Mouse (Mus musculus) intestine, embryonic 14.5 days (tissue): ENCODE data around the gene Arhgap10. TPM values are rescaled to one million over a fixed set of nuclear protein-coding genes. Genes with fewer than 3 reads are reported as not detected.

Experiments used
- ATAC-seq: fragments of 200-750 bp; cut with Nextera tagmentation; replicated peaks from 2 replicates; pipeline ENCODE4 v1.8.0; 2017; ENCODE audit warnings: low read depth, moderate number of reproducible peaks, moderate TSS enrichment, moderate library complexity; ENCODE audit not compliant: low FRiP score, low TSS enrichment
- DNase-seq: peaks from one replicate; pipeline ENCODE4 v3.0.0-alpha.2; 2018; ENCODE audit warnings: low spot score
- H3K27ac ChIP-seq: fragments of 300-500 bp; sonication (generic); 2 replicates; pipeline ENCODE4 v1.5.1; 2014; ENCODE audit warnings: low read depth, mild to moderate bottlenecking, control low read depth
- H3K27me3 ChIP-seq: fragments of 300-500 bp; sonication (generic); replicated peaks from 2 replicates; pipeline ENCODE4 v1.6.1; 2014; ENCODE audit warnings: low read length, control low read depth; ENCODE audit not compliant: control insufficient read depth, insufficient read depth
- H3K36me3 ChIP-seq: fragments of 300-500 bp; sonication (generic); 2 replicates; pipeline ENCODE4 v1.6.1; 2014; ENCODE audit warnings: low read length, control low read depth; ENCODE audit not compliant: control insufficient read depth, insufficient read depth
- H3K4me1 ChIP-seq: fragments of 300-500 bp; sonication (generic); replicated peaks from 2 replicates; pipeline ENCODE4 v1.6.1; 2014; ENCODE audit warnings: low read length, control low read depth, mixed read lengths; ENCODE audit not compliant: control insufficient read depth, insufficient read depth
- H3K4me2 ChIP-seq: fragments of 300-500 bp; sonication (generic); 2 replicates; pipeline ENCODE4 v1.6.1; 2014; ENCODE audit warnings: low read length
- H3K4me3 ChIP-seq: fragments of 300-500 bp; sonication (generic); 2 replicates; pipeline ENCODE4 v1.5.1; 2014; ENCODE audit warnings: low read depth, low read length, control low read depth, mixed read lengths
- H3K9ac ChIP-seq: fragments of 300-500 bp; sonication (generic); 2 replicates; pipeline ENCODE4 v1.6.1; 2014; ENCODE audit warnings: mild to moderate bottlenecking, low read length
- H3K9me3 ChIP-seq: fragments of 300-500 bp; sonication (generic); 2 replicates; pipeline ENCODE4 v1.6.1; 2016; ENCODE audit warnings: low read length, control low read depth; ENCODE audit not compliant: control insufficient read depth
- WGBS: fragments of 180-500 bp; shearing (Covaris S2); extraction: QIAGEN DNeasy Blood & Tissue Kit; methylation state at CpG from one replicate; pipeline ENCODE4 v1.1.7; 2014; 5-methylcytosine and 5-hydroxymethylcytosine counted together
- polyA plus RNA-seq: library from polyadenylated mRNA; unstranded; fragments of >200 nt; fragmentation: Nextera tagmentation; extraction: Ambion mirVana; gene quantifications from 2 replicates; pipeline ENCODE4 v1.2.1, GENCODE M21; 2014

Gene Arhgap10
- polyA plus RNA-seq, 1 experiment from 2014 or later: 33.6 TPM

DNA sequence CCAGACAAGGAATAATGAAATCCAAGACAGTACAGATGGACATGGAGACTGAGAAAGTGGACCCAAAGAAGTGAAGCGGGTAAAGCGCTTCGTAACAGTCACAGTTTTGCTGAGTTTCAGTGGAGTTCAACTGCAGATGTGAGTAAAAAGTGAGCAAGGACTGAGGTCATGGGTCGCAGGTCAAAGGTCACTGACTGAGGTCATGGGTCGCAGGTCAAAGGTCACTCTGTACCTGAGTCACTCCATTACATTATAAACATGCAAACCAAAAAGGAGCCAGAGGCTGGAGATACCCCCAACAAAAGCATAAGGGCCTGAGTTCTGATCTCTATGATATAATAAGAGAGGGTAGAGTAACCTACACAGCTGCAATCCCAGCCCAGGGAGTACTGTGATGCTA, 43.1 kb downstream of the Arhgap10 start:
- Histone ChIP-seq H3K27ac (no peak overlapping the region), H3K4me2 (no peak overlapping the region), H3K4me3 (no peak overlapping the region), H3K9ac (no peak overlapping the region), H3K36me3 (no peaks in the 10 kb centered on the region), H3K9me3 (no peaks in the 10 kb centered on the region), H3K4me1 (peaks cover 36% of the 10 kb centered on the region), H3K27me3 (no peaks in the 10 kb centered on the region)
- 93% methylated on average over 5 of the region's 5 CpGs for WGBS
- DNase-seq (no peak), ATAC-seq (no peak)

DNA sequence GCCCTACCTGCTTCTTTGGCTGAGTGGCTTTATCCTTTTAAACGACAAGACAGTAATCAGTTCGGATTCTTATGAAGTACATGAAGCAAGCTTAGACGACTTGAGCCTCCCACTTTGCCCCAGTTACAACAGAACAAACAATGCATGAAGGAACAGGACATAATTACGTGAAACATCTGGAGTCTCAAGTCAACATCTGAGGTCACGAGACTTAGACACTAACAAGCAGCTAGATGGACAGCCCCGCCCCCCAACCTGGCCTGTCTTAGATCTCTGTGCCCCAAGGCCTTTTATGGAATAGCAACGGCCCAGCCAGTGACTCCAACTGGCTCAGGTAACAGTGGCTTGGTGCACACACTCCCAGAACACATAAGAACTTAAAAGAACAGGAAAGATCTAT, 44.0 kb downstream of the Arhgap10 start:
- H3K9ac ChIP-seq: no peak overlapping the region
- no peak overlapping the region for H3K4me2 ChIP-seq
- H3K4me3 ChIP-seq: no peak overlapping the region
- DNase-seq (no peak), ATAC-seq (0 out of 2 replicates have a peak, but pooled peaks have one; percentile 16)
- H3K4me1 ChIP-seq: peaks cover 30% of the 10 kb centered on the region
- no peaks in the 10 kb centered on the region for H3K27me3 ChIP-seq
- H3K27ac ChIP-seq: peak overlapping the region; percentile 78
- no peaks in the 10 kb centered on the region for H3K9me3 ChIP-seq
- WGBS: 28% methylated on average over 7 of the region's 7 CpGs
- H3K36me3 ChIP-seq: no peaks in the 10 kb centered on the region

- ATAC-seq: peak; percentile 44; the same call in 1 of the 2 replicates
- peak; percentile 69 for DNase-seq
- Histone ChIP-seq H3K36me3 (no peaks in the 10 kb centered on the region), H3K4me1 (peaks cover 26% of the 10 kb centered on the region), H3K9ac (no peak overlapping the region), H3K4me3 (no peak overlapping the region), H3K27ac (peak overlapping the region; percentile 78), H3K27me3 (no peaks in the 10 kb centered on the region), H3K4me2 (no peak overlapping the region), H3K9me3 (no peaks in the 10 kb centered on the region)
- WGBS: 32% methylated on average over 6 of the region's 6 CpGs
These were observed 44.4 kb downstream of the Arhgap10 start for GRCm38 (mm10) chr8:77473373-77473772.

DNA sequence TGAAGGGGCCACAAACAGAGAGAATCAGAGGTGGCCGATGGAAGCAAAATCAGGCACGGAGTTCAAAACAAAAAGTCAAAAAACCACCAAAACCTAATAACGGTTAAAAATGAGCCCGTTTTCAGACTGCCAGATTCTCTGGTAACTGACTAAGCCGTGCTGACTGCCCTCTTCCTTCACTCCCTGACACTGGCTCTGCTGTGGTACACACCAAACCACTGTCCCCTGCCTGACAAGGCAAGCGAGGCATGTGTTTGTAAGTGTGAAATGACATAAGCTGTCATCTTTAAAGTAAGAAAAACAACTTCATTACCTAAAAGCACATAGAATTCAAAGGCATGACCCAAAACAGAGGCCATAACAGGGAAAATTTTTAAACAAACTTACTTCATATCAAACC, 56.4 kb downstream of the Arhgap10 start:
- Histone ChIP-seq H3K36me3 (no peaks in the 10 kb centered on the region), H3K9me3 (no peaks in the 10 kb centered on the region), H3K27me3 (no peaks in the 10 kb centered on the region), H3K4me2 (no peak overlapping the region), H3K9ac (no peak overlapping the region), H3K27ac (no peak overlapping the region), H3K4me3 (no peak overlapping the region), H3K4me1 (no peaks in the 10 kb centered on the region)
- 88% methylated on average over 6 of the region's 6 CpGs for WGBS
- ATAC-seq (no peak), DNase-seq (no peak)

DNA sequence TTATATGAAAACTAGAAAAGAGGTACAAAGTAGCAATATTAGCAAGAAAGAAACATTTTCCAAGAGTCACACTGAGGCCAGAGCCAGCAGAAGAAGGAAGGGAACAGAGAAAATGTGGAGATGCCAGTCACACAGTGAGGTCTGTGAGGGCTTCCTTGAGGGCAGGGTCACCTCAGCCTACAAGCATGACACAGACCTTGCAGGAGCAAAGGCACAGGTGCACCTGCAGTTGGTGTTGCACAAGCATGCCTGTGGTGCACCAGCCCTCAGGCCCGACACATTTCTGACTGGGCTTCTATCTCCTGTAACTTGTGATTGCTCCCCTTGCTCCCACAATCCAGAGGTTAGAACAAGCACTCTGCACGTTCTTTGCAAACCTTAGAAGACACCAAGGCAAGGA, 57.4 kb downstream of the Arhgap10 start:
- Histone ChIP-seq H3K27me3 (no peaks in the 10 kb centered on the region), H3K4me1 (no peaks in the 10 kb centered on the region), H3K27ac (no peak overlapping the region), H3K4me2 (no peak overlapping the region), H3K36me3 (no peaks in the 10 kb centered on the region), H3K4me3 (no peak overlapping the region), H3K9ac (no peak overlapping the region), H3K9me3 (no peaks in the 10 kb centered on the region)
- DNase-seq (no peak), ATAC-seq (no peak)
- 88% methylated on average over 2 of the region's 2 CpGs for WGBS

DNA sequence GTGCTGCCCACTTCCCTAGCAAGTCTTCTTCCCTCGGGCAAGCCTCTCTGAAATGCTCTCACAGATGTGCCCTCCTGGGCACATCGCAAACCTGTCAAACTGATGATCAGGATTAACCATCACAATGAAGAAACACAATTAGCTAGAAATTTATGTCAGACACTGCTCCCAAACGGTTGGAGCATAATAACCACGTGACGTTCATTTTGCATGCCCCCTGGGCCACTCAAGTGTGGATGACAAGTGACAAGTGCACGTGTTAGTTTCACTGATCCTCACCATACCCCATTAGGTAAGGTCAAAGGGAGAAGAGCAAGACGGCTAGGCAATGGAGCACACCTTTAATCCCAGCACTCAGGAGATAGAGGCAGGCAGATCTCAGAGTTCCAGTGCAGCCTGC, 58.1 kb downstream of the Arhgap10 start:
- no peak overlapping the region for H3K9ac ChIP-seq
- no peaks in the 10 kb centered on the region for H3K4me1 ChIP-seq
- no peak overlapping the region for H3K4me2 ChIP-seq
- no peak overlapping the region for H3K4me3 ChIP-seq
- WGBS: 74% methylated on average over 7 of the region's 7 CpGs
- H3K9me3 ChIP-seq: no peaks in the 10 kb centered on the region
- no peak overlapping the region for H3K27ac ChIP-seq
- H3K36me3 ChIP-seq: peaks cover under 1% of the 10 kb centered on the region; the same call in 1 of the 2 replicates
- ATAC-seq: no peak
- no peak for DNase-seq
- no peaks in the 10 kb centered on the region for H3K27me3 ChIP-seq

GRCm38 (mm10) chr8:77458575-77458974, 59.2 kb downstream of the Arhgap10 start:
- no peak overlapping the region for H3K4me2 ChIP-seq
- H3K27me3 ChIP-seq: no peaks in the 10 kb centered on the region
- peaks cover 5% of the 10 kb centered on the region; the same call in 1 of the 2 replicates for H3K36me3 ChIP-seq
- no peak overlapping the region for H3K27ac ChIP-seq
- DNase-seq (no peak), ATAC-seq (no peak)
- H3K4me3 ChIP-seq: no peak overlapping the region
- no peak overlapping the region for H3K9ac ChIP-seq
- H3K9me3 ChIP-seq: no peaks in the 10 kb centered on the region
- 84% methylated on average over 4 of the region's 4 CpGs for WGBS
- no peaks in the 10 kb centered on the region for H3K4me1 ChIP-seq

DNA sequence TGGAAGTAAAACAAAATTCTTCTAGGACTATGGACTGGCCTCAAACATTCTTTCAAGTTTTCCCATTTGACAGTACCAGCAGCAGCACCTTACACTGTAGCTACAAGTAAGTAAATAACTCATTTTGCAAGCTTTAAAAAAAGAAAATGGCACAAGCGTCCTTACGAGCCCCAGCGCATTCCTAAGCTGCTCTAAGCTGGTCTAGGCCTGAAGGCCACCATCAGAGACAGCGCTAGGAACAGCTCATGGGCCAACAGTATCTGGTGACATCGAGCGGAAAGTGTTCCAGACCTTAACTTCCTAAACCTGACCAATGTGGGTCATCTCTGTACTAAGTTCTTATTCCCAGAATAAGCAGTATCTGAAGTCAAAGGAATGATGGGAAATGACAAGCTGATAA, 61.5 kb downstream of the Arhgap10 start:
- WGBS: 91% methylated on average over 6 of the region's 6 CpGs
- H3K4me1 ChIP-seq: no peaks in the 10 kb centered on the region
- no peak overlapping the region for H3K9ac ChIP-seq
- H3K27ac ChIP-seq: no peak overlapping the region
- ATAC-seq (no peak), DNase-seq (no peak)
- H3K4me2 ChIP-seq: no peak overlapping the region
- H3K36me3 ChIP-seq: peaks cover 5% of the 10 kb centered on the region; the same call in 1 of the 2 replicates
- no peaks in the 10 kb centered on the region for H3K27me3 ChIP-seq
- no peak overlapping the region for H3K4me3 ChIP-seq
- peaks cover 8% of the 10 kb centered on the region for H3K9me3 ChIP-seq

DNA sequence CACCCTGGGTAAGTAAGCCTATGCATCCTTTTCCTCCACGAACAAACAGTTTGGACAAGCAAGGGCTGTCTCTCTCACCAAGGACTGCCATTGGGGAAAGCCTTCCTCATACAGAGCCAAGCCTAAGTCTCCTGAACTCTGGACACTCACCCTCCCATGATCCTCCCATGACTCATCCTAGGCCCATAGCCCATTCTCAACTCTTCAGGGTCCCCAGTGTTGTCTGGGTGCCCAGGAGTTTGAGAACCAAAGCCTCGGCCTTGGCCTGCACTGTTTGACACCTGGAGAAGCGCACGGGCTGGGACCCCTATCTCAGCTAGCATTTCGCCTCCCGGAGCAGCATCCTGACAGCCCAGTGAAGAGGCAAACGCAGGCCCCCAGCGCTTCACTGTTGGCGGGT, 63.9 kb downstream of the Arhgap10 start:
- H3K27ac ChIP-seq: no peak overlapping the region
- WGBS: 87% methylated on average over 9 of the region's 9 CpGs

More for the DNA sequence above, 63.9 kb downstream of the Arhgap10 start:
- no peak overlapping the region for H3K4me3 ChIP-seq
- H3K9ac ChIP-seq: no peak overlapping the region
- H3K4me1 ChIP-seq: no peaks in the 10 kb centered on the region
- H3K27me3 ChIP-seq: no peaks in the 10 kb centered on the region
- no peak overlapping the region for H3K4me2 ChIP-seq
- DNase-seq (no peak), ATAC-seq (no peak)
- peaks cover 22% of the 10 kb centered on the region for H3K36me3 ChIP-seq
- H3K9me3 ChIP-seq: peaks cover 28% of the 10 kb centered on the region
